Mouse (Mus musculus) embryonic facial prominence, embryonic 12.5 days (tissue): ENCODE results near the gene Gpld1. TPM values are rescaled to one million over a fixed set of nuclear protein-coding genes. Genes with fewer than 3 reads are reported as not detected.

Source experiments
- ATAC-seq: fragments of 200-750 bp; cut with Nextera tagmentation; 2 replicates; pipeline ENCODE4 v1.8.0; 2017; ENCODE audit not compliant: insufficient number of reproducible peaks, insufficient read depth, low FRiP score, low TSS enrichment
- H3K27ac ChIP-seq: fragments of 300-500 bp; sonication (generic); 2 replicates; pipeline ENCODE4 v1.5.1; 2016; ENCODE audit warnings: mild to moderate bottlenecking
- H3K27me3 ChIP-seq: fragments of 300-500 bp; sonication (generic); 2 replicates; pipeline ENCODE4 v1.6.1; 2016; ENCODE audit warnings: mild to moderate bottlenecking, moderate library complexity
- H3K36me3 ChIP-seq: fragments of 300-500 bp; sonication (generic); 2 replicates; pipeline ENCODE4 v1.6.1; 2016; ENCODE audit warnings: mild to moderate bottlenecking
- H3K4me1 ChIP-seq: fragments of 300-500 bp; sonication (generic); 2 replicates; pipeline ENCODE4 v1.6.1; 2016
- H3K4me2 ChIP-seq: fragments of 300-500 bp; sonication (generic); replicated peaks from 2 replicates; pipeline ENCODE4 v1.6.1; 2016; ENCODE audit warnings: mild to moderate bottlenecking, moderate library complexity
- H3K4me3 ChIP-seq: fragments of 300-500 bp; sonication (generic); 2 replicates; pipeline ENCODE4 v1.5.1; 2016; ENCODE audit warnings: mild to moderate bottlenecking
- H3K9ac ChIP-seq: fragments of 300-500 bp; sonication (generic); 2 replicates; pipeline ENCODE4 v1.6.1; 2016; ENCODE audit warnings: mild to moderate bottlenecking, moderate library complexity
- H3K9me3 ChIP-seq: fragments of 300-500 bp; sonication (generic); 2 replicates; pipeline ENCODE4 v1.6.1; 2016; ENCODE audit warnings: mild to moderate bottlenecking, moderate library complexity
- WGBS: fragments of 180-500 bp; shearing (Covaris S2); methylation state at CpG from one replicate; pipeline ENCODE4 v1.1.7; 2016; 5-methylcytosine and 5-hydroxymethylcytosine counted together
- polyA plus RNA-seq: library from polyadenylated mRNA; unstranded; fragments of >200 nt; fragmentation: Nextera tagmentation; extraction: Ambion mirVana; gene quantifications from 2 replicates; pipeline ENCODE4 v1.2.1, GENCODE M21; 2016

Gene Gpld1
- polyA plus RNA-seq, 1 experiment from 2014 or later, result 1.1 TPM

GRCm38 (mm10) chr13:24985435-24985834 is 42.5 kb downstream of the Gpld1 start:
- H3K27me3 ChIP-seq, result no peaks in the 10 kb centered on the region
- ATAC-seq, result no peak
- 34% methylated on average over 2 of the region's 2 CpGs for WGBS
- no peak overlapping the region for H3K4me3 ChIP-seq
- no peaks in the 10 kb centered on the region for H3K9me3 ChIP-seq
- H3K9ac ChIP-seq, result no peak overlapping the region
- no peaks in the 10 kb centered on the region for H3K4me1 ChIP-seq
- H3K36me3 ChIP-seq, result peaks cover 10% of the 10 kb centered on the region; the same call in 1 of the 2 replicates
- no peak overlapping the region for H3K27ac ChIP-seq
- no peak overlapping the region for H3K4me2 ChIP-seq

GRCm38 (mm10) chr13:24988391-24988790 is 45.4 kb downstream of the Gpld1 start:
- 37% methylated on average over 7 of the region's 7 CpGs for WGBS
- no peak overlapping the region for H3K4me2 ChIP-seq
- no peak overlapping the region for H3K4me3 ChIP-seq
- no peak overlapping the region for H3K9ac ChIP-seq
- no peaks in the 10 kb centered on the region for H3K27me3 ChIP-seq
- H3K36me3 ChIP-seq, result peaks cover 22% of the 10 kb centered on the region; the same call in 1 of the 2 replicates
- H3K27ac ChIP-seq, result no peak overlapping the region
- no peaks in the 10 kb centered on the region for H3K9me3 ChIP-seq
- H3K4me1 ChIP-seq, result no peaks in the 10 kb centered on the region
- ATAC-seq, result 0 out of 2 replicates have a peak, but pooled peaks have one; percentile 54

DNA sequence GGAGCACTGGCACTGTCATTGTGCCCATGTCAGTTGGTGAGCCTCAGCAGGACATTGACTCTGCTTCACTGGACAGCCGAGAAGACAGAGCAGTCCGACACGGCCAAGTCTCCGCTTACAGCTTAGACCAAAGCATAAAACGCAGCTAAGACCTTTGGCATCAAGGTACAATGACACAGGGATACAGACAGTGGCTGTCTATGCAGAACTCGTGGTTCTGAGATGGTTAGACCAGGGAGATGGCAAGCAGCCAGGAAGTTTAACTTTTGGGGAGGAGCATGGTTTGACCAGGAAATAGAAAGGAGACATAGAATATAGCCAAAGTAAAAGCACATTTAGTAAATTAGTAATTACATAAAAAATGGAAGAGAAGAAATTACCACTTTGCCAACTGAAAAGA is 46.1 kb downstream of the Gpld1 start:
- Histone ChIP-seq H3K27me3 (no peaks in the 10 kb centered on the region), H3K9ac (no peak overlapping the region), H3K9me3 (no peaks in the 10 kb centered on the region), H3K4me1 (no peaks in the 10 kb centered on the region), H3K27ac (no peak overlapping the region), H3K4me2 (no peak overlapping the region), H3K4me3 (no peak overlapping the region), H3K36me3 (peaks cover 27% of the 10 kb centered on the region; the same call in 1 of the 2 replicates)
- WGBS, result 85% methylated on average over 6 of the region's 6 CpGs
- no peak for ATAC-seq

GRCm38 (mm10) chr13:24993160-24993559 is 50.2 kb downstream of the Gpld1 start:
- no peaks in the 10 kb centered on the region for H3K4me1 ChIP-seq
- no peak overlapping the region for H3K27ac ChIP-seq
- H3K9ac ChIP-seq, result no peak overlapping the region
- H3K36me3 ChIP-seq, result peaks cover 69% of the 10 kb centered on the region
- no peak for ATAC-seq
- H3K9me3 ChIP-seq, result no peaks in the 10 kb centered on the region
- no peak overlapping the region for H3K4me3 ChIP-seq
- no peaks in the 10 kb centered on the region for H3K27me3 ChIP-seq
- 21% methylated on average over 2 of the region's 2 CpGs for WGBS
- H3K4me2 ChIP-seq, result no peak overlapping the region

GRCm38 (mm10) chr13:24999538-24999937 is 56.6 kb downstream of the Gpld1 start:
- H3K27me3 ChIP-seq, result no peaks in the 10 kb centered on the region
- no peak overlapping the region for H3K4me2 ChIP-seq
- no peak overlapping the region for H3K27ac ChIP-seq
- H3K9me3 ChIP-seq, result no peaks in the 10 kb centered on the region
- no peak overlapping the region for H3K4me3 ChIP-seq
- ATAC-seq, result no peak
- H3K36me3 ChIP-seq, result peaks cover 80% of the 10 kb centered on the region
- no peak overlapping the region for H3K9ac ChIP-seq
- 92% methylated on average over 2 of the region's 2 CpGs for WGBS
- no peaks in the 10 kb centered on the region for H3K4me1 ChIP-seq

DNA sequence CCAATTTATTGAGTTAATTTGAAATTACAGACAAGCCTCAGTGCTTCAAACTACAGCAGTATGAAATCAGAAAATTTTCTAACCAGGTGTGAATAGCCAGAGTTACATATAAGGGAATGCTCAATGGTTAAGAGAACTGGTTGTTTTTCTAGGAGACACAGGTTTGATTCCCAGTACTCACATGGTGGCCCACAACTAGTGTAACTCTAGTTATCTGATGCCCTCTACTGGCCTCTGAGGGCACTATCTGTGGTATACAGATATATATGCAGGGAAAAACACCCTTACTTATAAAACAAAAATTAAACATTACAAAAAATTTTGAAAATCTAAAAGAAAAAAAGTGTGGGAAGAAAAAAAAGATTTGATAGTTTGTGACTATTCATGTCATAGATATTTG is 60.0 kb downstream of the Gpld1 start:
- H3K27ac ChIP-seq, result no peak overlapping the region
- no peak for ATAC-seq
- H3K4me3 ChIP-seq, result no peak overlapping the region
- H3K27me3 ChIP-seq, result no peaks in the 10 kb centered on the region
- no peak overlapping the region for H3K9ac ChIP-seq
- no peak overlapping the region for H3K4me2 ChIP-seq
- H3K9me3 ChIP-seq, result no peaks in the 10 kb centered on the region
- no peaks in the 10 kb centered on the region for H3K4me1 ChIP-seq
- H3K36me3 ChIP-seq, result peaks cover 59% of the 10 kb centered on the region

- ATAC-seq, result no peak
- no peak overlapping the region for H3K4me2 ChIP-seq
- H3K9me3 ChIP-seq, result no peaks in the 10 kb centered on the region
- WGBS, result 78% methylated on average over 8 of the region's 8 CpGs
- no peaks in the 10 kb centered on the region for H3K27me3 ChIP-seq
- H3K27ac ChIP-seq, result no peak overlapping the region
- no peak overlapping the region for H3K4me3 ChIP-seq
- H3K9ac ChIP-seq, result no peak overlapping the region
- no peaks in the 10 kb centered on the region for H3K4me1 ChIP-seq
- H3K36me3 ChIP-seq, result peaks cover 27% of the 10 kb centered on the region
Observed at GRCm38 (mm10) chr13:25007115-25007514, 64.2 kb downstream of the Gpld1 start.

GRCm38 (mm10) chr13:25018316-25018715 is 75.4 kb downstream of the Gpld1 start:
- no peak overlapping the region for H3K9ac ChIP-seq
- no peak for ATAC-seq
- peaks cover 13% of the 10 kb centered on the region for H3K4me1 ChIP-seq
- no peak overlapping the region; the same call in 1 of the 2 replicates for H3K4me2 ChIP-seq
- H3K27ac ChIP-seq, result no peak overlapping the region
- no peaks in the 10 kb centered on the region for H3K27me3 ChIP-seq
- no peaks in the 10 kb centered on the region; the same call in 1 of the 2 replicates for H3K36me3 ChIP-seq
- no peaks in the 10 kb centered on the region for H3K9me3 ChIP-seq
- 90% methylated on average over 9 of the region's 9 CpGs for WGBS
- 0 out of 2 replicates have a peak overlapping the region, but pooled peaks have one; percentile 95 for H3K4me3 ChIP-seq

DNA sequence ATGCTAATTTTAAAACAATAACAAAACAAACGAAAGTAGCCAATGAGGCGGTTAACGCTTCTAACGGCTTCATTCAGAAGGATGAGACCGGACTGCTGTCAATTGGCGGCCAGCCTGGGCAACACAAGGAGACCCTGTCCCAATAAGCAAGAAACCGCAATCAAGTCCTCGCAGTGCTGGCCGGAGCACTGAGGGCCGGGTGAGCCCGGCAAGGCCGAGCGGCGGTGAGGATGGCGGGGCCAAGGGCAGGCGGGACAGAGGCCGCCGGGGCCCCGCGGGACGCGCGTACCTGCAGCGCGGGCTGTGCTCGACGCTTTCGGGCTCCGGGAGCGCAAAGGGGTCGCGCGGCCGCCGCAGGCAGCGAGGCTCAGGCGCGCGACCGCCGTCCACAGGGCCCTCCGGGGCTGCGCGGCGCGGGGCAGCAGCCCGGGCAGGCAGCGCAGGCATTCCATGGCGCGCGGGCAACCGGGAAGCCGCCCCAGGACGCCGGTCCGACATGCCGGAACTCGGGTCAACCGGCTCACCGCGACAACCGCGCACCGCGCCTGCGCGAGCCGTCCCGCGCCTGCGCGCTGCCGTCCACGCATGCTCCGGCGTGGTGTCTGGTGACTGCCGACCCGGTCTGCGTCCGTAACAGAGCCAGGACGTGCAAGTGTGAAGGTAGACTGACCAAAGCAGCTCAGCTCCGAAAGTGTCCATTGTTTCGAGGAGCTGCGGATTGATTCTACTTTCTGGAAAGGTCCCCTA is 77.0 kb downstream of the Gpld1 start, which contains the start of gene Mrs2:
Gene Mrs2, minus strand, starts transcription at position 587 of the 747 bp plus-strand sequence.
- Histone ChIP-seq H3K4me3 (peak within 1 kb of the TSS; percentile 95), H3K9ac (peak within 1 kb of the TSS; percentile 92), H3K9me3 (no peaks in the 10 kb centered on the region), H3K4me1 (peaks cover 13% of the 10 kb centered on the region), H3K27me3 (no peaks in the 10 kb centered on the region), H3K4me2 (peak within 1 kb of the TSS; percentile 82), H3K27ac (peak within 1 kb of the TSS; percentile 76; the same call in 1 of the 2 replicates), H3K36me3 (no peaks in the 10 kb centered on the region; the same call in 1 of the 2 replicates)
- under 1% methylated on average over 84 of the region's 84 CpGs for WGBS
- peak; percentile 87 for ATAC-seq

DNA sequence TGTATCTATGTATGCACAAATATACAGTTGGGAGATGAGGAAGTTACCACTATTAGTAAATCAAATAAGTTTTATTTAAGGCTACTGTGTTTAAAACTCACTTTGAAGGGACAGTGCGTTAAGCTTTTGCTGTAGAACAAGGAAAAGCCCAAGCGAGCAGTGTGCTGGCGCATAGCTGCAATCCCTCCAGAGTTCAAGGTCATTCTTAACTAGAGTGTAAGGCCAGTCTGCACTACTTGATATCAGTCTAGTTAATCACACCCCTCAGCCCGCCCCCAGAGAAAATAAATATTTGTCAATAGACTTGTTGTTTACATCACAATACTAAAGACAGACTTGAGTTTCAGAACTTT is 77.6 kb downstream of the Gpld1 start:
- ATAC-seq, result no peak
- peak overlapping the region; percentile 92; the same call in 1 of the 2 replicates for H3K9ac ChIP-seq
- H3K36me3 ChIP-seq, result no peaks in the 10 kb centered on the region; the same call in 1 of the 2 replicates
- peak overlapping the region; percentile 82 for H3K4me2 ChIP-seq
- no peak overlapping the region for H3K27ac ChIP-seq
- 51% methylated on average over 4 of the region's 4 CpGs for WGBS
- peak overlapping the region; percentile 95 for H3K4me3 ChIP-seq
- H3K9me3 ChIP-seq, result no peaks in the 10 kb centered on the region
- peaks cover 13% of the 10 kb centered on the region for H3K4me1 ChIP-seq
- no peaks in the 10 kb centered on the region for H3K27me3 ChIP-seq

DNA sequence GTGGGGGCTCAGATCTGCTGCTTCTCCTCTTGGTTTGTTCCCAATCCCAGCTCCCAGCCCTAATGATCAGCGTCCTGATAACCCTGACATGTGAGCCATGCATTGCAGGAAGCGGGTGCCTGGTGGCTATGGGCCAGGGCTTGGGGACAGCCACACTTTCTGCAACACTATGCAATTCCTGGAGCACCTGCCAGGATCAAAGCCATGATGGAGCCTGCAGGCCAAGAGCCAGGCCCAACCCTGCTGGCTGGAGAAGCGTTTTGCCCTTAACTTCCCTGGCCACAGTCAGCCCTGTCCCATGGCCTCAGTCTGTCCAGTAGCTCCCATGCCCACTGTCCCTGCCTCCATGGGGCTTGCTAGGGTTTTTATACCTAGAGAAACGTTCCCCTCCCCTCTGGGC is 79.4 kb downstream of the Gpld1 start:
- Histone ChIP-seq H3K36me3 (no peaks in the 10 kb centered on the region; the same call in 1 of the 2 replicates), H3K27me3 (no peaks in the 10 kb centered on the region), H3K9me3 (no peaks in the 10 kb centered on the region), H3K27ac (no peak overlapping the region), H3K4me1 (peaks cover 13% of the 10 kb centered on the region), H3K4me3 (no peak overlapping the region), H3K9ac (no peak overlapping the region), H3K4me2 (no peak overlapping the region)
- WGBS, result 66% methylated on average over 4 of the region's 4 CpGs
- no peak for ATAC-seq

DNA sequence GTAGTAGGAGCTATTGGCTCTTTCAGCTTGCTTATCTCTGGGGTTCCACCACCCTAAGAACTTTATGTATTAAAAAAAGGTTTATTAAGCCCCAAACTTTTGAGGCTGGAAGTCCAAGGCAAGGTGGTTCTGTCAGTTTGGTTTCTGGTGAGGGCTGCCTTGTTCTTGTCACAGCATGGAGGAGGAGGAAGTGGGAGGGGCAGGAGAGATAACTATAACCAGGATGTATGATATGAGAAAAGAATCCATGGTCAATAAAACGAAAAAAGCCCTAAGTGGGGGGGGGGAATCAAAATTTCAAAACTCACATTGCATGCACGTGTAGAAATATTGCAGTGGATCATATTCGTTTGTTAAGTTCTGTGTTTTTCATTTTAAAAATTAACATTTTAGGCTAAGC is 80.2 kb downstream of the Gpld1 start:
- H3K4me3 ChIP-seq, result no peak overlapping the region
- WGBS, result 80% methylated on average over 3 of the region's 3 CpGs
- no peaks in the 10 kb centered on the region for H3K27me3 ChIP-seq
- H3K9me3 ChIP-seq, result no peaks in the 10 kb centered on the region
- H3K4me2 ChIP-seq, result no peak overlapping the region
- H3K9ac ChIP-seq, result no peak overlapping the region
- no peak overlapping the region for H3K27ac ChIP-seq
- H3K36me3 ChIP-seq, result no peaks in the 10 kb centered on the region; the same call in 1 of the 2 replicates
- ATAC-seq, result no peak
- peaks cover 13% of the 10 kb centered on the region for H3K4me1 ChIP-seq
